Mouse (Mus musculus) limb, embryonic 13.5 days (tissue): ENCODE results near the gene Zfp317. TPM values are rescaled to one million over a fixed set of nuclear protein-coding genes. Genes with fewer than 3 reads are reported as not detected.

Experiments
- polyA plus RNA-seq: library from polyadenylated mRNA; unstranded; fragments of >200 nt; fragmentation: Nextera tagmentation; extraction: Ambion mirVana; gene quantifications from 2 replicates; pipeline ENCODE4 v1.2.1, GENCODE M21; 2015

Zfp317 gene
- polyA plus RNA-seq, 1 experiment from 2014 or later, result 33.4 TPM

Other genes starting within 250 kb of the Zfp317 start
- not detected in 2 replicates for gene Olfr847, start 243.4 kb upstream of the Zfp317 start, polyA plus RNA-seq
- not detected in 2 replicates for gene Olfr849, start 181.8 kb upstream of the Zfp317 start, polyA plus RNA-seq
- gene Olfr850, start 143.9 kb upstream of the Zfp317 start, polyA plus RNA-seq, result not detected in 2 replicates
- gene Olfr851, start 128.8 kb upstream of the Zfp317 start, polyA plus RNA-seq, result not detected in 2 replicates
- gene Olfr853, start 81.0 kb upstream of the Zfp317 start, polyA plus RNA-seq, result not detected in 2 replicates
- not detected in 2 replicates for gene Olfr854, start 54.7 kb upstream of the Zfp317 start, polyA plus RNA-seq
- not detected in 2 replicates for gene Olfr855, start 39.5 kb upstream of the Zfp317 start, polyA plus RNA-seq
- not detected in 2 replicates for gene Olfr857, start 87.3 kb downstream of the Zfp317 start, polyA plus RNA-seq
- gene Olfr58, start 158.2 kb downstream of the Zfp317 start, polyA plus RNA-seq, result not detected in 2 replicates
- not detected in 2 replicates for gene Olfr859, start 182.8 kb downstream of the Zfp317 start, polyA plus RNA-seq
- not detected in 2 replicates for gene Olfr860, start 227.6 kb downstream of the Zfp317 start, polyA plus RNA-seq